Mouse (Mus musculus) left cerebral cortex, postnatal 25 days (tissue): ENCODE measurements around the gene Txnip. TPM values are rescaled to one million over a fixed set of nuclear protein-coding genes. Genes with fewer than 3 reads are reported as not detected.
"Not testable (repeated sequence)": the region's sequence is repeated elsewhere in the genome, so short reads cannot be mapped to it uniquely, and the experiment has no call there.

Experiments
- DNase-seq, 2 experiments: peaks; one replicate each; pipeline ENCODE4 v3.0.0; 2022; ENCODE audit warnings: low spot score in 2 of 2, mixed read lengths in 1 of 2
- intact Hi-C: fragments of 180-260 bp; cut with DNase I; formaldehyde crosslinking; loops from one replicate; pipeline ENCODE4 v1.15.1; 2025
- total RNA-seq, 2 experiments: library from RNA; stranded (reverse); gene quantifications; 2 replicates each; pipeline ENCODE4 v1.2.3; 2021

Txnip gene
- total RNA-seq, result 10 to 100 TPM; 18.3 to 18.5 TPM

- intact Hi-C loops, result loop anchor here (2.0 kb wide), 1 partner anchor 17 kb away; no protein-coding TSS in a partner anchor
These were observed at the start of gene Txnip for GRCm38 (mm10) chr3:96557694-96558093. Txnip (plus strand) TSS chr3:96557957.

GRCm38 (mm10) chr3:96507966-96508365, 49.8 kb upstream of the Txnip start:
- DNase-seq, intact Hi-C loops: not testable (repeated sequence)

More at GRCm38 (mm10) chr3:96557694-96558093, at the start of gene Txnip:
- DNase-seq, result peak; percentile 96 to 97

- intact Hi-C loops, result no loop called here
- no peak for DNase-seq
These were observed 37.6 kb upstream of the Txnip start for GRCm38 (mm10) chr3:96520171-96520570.

- intact Hi-C loops, result no loop called here
- peak in 1 of 2 experiments; percentile 24 for DNase-seq
These were observed 35.6 kb upstream of the Txnip start for GRCm38 (mm10) chr3:96522149-96522548.

GRCm38 (mm10) chr3:96524028-96524810, 33.5 kb upstream of the Txnip start:
- intact Hi-C loops, result no loop called here
- DNase-seq, result no peak

- DNase-seq, result peak in 1 of 2 experiments; percentile 51
- intact Hi-C loops, result no loop called here
These were observed 32.8 kb upstream of the Txnip start, which contains the start of gene Hfe2 for GRCm38 (mm10) chr3:96524914-96525313. Hfe2 (plus strand) TSS chr3:96525172.

- intact Hi-C loops, result no loop called here
- DNase-seq, result no peak
These were observed 31.6 kb upstream of the Txnip start for GRCm38 (mm10) chr3:96526013-96526762.

- intact Hi-C loops, result no loop called here
- DNase-seq, result no peak
These were observed 30.8 kb upstream of the Txnip start for GRCm38 (mm10) chr3:96526864-96527542.

GRCm38 (mm10) chr3:96528506-96528905, 29.3 kb upstream of the Txnip start:
- no peak for DNase-seq
- intact Hi-C loops, result no loop called here

GRCm38 (mm10) chr3:96532050-96532449, 25.7 kb upstream of the Txnip start:
- DNase-seq, result no peak
- intact Hi-C loops, result no loop called here

- no peak for DNase-seq
These were observed 23.5 kb upstream of the Txnip start for GRCm38 (mm10) chr3:96534300-96534699.

GRCm38 (mm10) chr3:96539316-96539715, 18.4 kb upstream of the Txnip start:
- no peak for DNase-seq
- intact Hi-C loops, result no loop called here

More at GRCm38 (mm10) chr3:96534300-96534699, 23.5 kb upstream of the Txnip start:
- intact Hi-C loops, result no loop called here

GRCm38 (mm10) chr3:96540740-96541139, 17.0 kb upstream of the Txnip start:
- intact Hi-C loops, result no loop called here
- DNase-seq, result no peak

GRCm38 (mm10) chr3:96541328-96542078, 16.3 kb upstream of the Txnip start:
- intact Hi-C loops, result no loop called here
- DNase-seq, result peak in 1 of 2 experiments; percentile 46

- DNase-seq, result no peak
- intact Hi-C loops, result no loop called here
These were observed 15.2 kb upstream of the Txnip start for GRCm38 (mm10) chr3:96542554-96542953.

GRCm38 (mm10) chr3:96543345-96543744, 14.4 kb upstream of the Txnip start:
- DNase-seq, result peak in 1 of 2 experiments; percentile 83
- intact Hi-C loops, result no loop called here

- no peak for DNase-seq
- intact Hi-C loops, result no loop called here
These were observed 12.2 kb upstream of the Txnip start for GRCm38 (mm10) chr3:96545565-96545964.

- intact Hi-C loops, result loop anchor here (1.0 to 2.0 kb wide), 3 partner anchors 33 to 162 kb away; partner anchors contain the start of gene Nudt17
- DNase-seq, result no peak
These were observed 10.9 kb upstream of the Txnip start for GRCm38 (mm10) chr3:96546880-96547279.

- peak; percentile 69 to 80 for DNase-seq
- intact Hi-C loops, result loop anchor here (1.0 to 2.0 kb wide), 3 partner anchors 33 to 161 kb away; partner anchors contain the start of gene Nudt17
These were observed 10.3 kb upstream of the Txnip start for GRCm38 (mm10) chr3:96547389-96547960.
